Mouse (Mus musculus) hindlimb bud, embryonic 11.5 days (tissue): Measurements from ENCODE around the gene Nudt6.

ENCODE experiments used
- DNase-seq: peaks from one replicate; pipeline ENCODE4 v3.0.0-alpha.2; 2012; ENCODE audit warnings: low read depth, low spot score; ENCODE audit errors: extremely low spot score

The Nudt6 gene

GRCm38 (mm10) chr3:37383096-37383765, 36.8 kb downstream of the Nudt6 start:
- no peak for DNase-seq

- no peak for DNase-seq
Measured at GRCm38 (mm10) chr3:37381457-37381856, 38.6 kb downstream of the Nudt6 start.

DNA sequence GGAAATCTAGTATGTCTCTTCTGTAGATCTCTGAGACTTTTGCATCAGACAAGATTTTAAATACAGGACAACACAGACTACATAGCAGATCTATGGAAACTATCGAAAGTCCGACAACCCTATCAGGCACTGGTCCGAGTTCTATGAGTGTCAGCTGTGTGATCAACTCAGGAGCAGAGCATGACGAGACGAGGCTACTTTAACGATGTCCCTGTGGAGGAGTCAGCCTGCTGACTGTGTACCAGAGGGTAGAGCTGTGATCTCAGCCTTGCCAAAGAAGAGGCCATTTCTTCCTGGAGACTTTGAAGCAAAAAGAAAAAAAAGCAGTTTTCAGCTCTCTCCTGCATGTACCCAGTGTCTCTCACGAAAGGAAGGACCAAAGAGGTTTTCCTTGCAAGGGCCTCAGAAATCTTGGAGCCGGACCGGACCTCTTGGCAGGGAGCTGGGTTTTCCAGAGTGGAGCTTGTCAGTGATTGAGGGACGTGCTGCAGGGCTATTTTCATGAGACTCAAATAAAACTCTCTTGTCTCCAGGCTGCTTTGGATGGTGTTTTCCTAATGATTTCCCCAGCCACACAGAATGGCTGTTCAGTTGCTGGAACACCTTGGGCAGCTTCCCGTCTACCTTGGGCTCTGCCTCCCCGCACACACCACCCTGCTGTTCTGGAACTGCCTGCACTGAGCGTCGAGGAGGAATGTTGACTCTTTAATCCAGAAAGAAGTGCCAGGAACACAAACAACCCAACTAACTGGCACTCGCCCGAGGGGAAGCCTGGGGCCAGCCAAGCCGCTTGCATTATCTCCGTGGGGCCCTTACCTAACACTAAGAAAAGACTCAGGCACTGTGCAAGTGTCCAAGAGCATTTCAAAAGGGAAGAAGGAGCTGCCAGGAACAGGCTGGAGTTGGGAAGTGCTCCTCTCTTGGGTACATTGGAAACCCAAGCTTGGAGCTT, 39.8 kb downstream of the Nudt6 start:
- no peak for DNase-seq

GRCm38 (mm10) chr3:37379201-37379600, 40.8 kb downstream of the Nudt6 start:
- no peak for DNase-seq

DNA sequence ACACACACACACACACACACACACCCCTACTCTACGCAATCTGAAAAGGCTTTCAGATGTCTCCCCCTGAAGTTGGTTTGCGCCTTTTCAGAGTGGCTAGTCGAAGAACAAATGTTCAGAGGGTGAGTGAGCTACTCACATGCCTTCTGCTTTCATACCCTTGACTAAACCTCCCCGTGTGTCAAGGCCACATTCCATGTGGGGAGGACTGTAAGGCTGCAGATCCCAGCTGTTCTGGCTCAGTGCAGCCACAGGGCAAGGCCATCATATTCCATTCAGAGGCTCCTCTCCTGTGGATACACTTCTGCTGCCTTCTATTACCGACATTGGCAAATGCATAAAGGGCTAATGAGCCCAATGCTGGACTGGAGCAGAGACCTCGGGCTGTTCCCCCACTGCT, 41.6 kb downstream of the Nudt6 start:
- DNase-seq = no peak

DNA sequence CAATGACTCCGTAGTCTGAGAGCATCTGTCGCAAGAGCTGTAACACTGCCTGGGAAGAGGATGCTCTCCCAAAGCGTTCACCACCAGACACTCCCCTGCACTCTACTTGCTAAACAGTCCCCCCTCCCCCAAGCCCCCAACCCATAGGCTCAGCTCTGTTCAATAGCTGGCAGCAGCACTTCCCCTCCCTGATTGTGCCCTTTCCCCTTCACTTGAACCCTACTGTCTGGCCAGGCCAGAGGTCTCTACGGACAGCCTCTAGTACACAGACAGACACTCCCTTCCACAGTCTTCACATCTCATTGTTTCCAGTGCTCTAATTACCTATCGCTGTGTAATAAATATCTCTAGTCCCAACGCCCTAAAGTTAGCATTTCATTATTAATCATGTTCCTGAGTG, 42.1 kb downstream of the Nudt6 start:
- DNase-seq = no peak

DNA sequence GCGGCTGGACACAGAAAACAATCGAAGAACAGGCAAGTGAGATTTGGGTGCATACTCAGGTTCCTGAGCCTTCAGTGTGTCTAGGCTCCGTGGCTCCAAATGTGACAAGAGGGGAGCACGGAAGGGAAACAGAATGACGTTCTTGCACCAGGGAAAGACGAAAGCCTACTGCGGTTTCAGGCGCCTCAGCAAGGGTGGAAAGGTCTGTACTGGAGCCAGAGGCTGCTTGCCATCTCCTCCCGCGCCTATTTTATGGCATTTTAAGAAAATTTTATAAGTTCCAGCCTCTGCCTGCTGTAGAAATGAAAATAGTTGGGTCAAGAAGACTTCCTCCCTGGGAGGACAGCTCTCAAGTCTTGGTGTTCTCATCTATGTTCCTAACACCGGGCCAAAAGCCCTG, 46.3 kb downstream of the Nudt6 start:
- DNase-seq = no peak

DNA sequence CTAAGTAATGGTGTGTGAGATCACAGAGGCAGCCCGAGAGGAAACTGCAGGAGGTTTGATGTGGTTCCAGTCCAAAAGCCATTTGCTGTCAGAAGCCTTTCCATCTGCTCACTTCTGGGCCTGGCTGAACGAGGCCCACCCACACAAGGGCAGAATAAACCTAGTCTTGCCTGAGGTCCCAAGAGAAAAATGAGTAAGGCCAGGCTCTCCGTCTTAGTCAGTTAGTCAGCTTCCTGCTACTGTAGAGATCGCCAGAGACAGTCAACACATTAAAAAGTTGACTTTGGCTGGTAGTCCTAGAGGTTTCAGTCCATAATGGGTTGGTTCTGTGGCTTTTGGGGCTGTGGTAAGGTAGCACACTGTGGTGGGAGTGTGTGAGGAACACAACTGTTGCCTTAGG, 49.6 kb downstream of the Nudt6 start:
- no peak for DNase-seq

DNA sequence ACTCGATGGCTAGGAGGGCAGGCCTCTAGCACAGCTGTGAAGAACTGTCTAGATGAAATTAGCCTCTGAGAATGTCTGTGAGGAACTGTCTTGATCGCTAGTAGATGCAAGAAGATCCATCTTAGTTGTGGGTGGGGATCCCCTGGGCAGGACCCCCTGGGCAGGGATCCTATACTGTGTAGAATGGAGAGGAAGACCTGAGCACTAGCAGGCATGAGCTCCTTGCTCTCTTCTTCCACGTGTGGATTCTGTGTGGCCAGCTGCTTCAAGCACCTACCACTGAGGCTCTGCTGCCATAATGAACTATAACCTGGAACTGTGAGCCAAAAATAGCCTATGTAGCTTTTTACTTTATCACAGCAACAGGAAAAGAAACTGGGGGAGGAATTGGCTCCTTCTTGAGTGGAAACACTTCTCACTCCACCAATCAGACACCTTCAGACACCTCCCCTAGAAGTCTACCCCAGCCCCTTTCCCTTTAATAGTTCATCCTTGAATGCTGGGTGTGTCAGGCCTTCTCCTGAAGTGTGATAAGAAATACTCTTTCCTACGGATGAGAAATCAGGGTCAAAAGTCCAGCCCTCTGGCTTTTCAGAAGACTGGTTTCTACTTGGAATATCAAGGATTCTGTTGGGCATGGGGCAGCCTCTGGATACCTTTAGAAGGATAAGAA, 53.5 kb downstream of the Nudt6 start:
- DNase-seq = no peak

GRCm38 (mm10) chr3:37365976-37366375, 54.0 kb downstream of the Nudt6 start:
- DNase-seq = no peak

- no peak for DNase-seq
Measured at GRCm38 (mm10) chr3:37365144-37365543, 54.9 kb downstream of the Nudt6 start.

DNA sequence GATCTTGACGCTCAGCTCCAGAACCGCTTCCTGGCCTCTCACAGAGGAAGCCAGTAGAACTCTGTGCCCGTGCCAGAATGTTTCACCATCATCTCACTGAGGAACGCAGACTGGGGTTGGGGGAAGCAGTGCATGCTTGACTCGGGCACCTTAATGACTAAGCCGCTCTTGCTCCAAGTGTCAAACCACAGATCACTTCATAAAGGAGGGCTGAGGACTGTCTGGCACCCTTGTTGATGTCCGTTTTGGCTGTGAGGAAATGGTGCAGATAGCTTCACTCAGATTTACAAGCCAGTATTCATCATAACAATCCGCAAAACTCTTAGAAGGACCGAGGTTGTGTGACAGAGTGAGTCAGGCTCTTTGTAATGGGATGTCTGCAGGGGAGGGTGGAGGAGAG, 59.3 kb downstream of the Nudt6 start:
- no peak for DNase-seq
